Mouse (Mus musculus) ES-Bruce4 (cell line): ENCODE results near the gene Zbtb24. TPM values are rescaled to one million over a fixed set of nuclear protein-coding genes. Genes with fewer than 3 reads are reported as not detected.

Experiments used
- H3K27ac ChIP-seq: 2 replicates; pipeline ENCODE4 v1.5.1; 2012; ENCODE audit warnings: low read length, inconsistent platforms; ENCODE audit not compliant: insufficient read depth
- H3K27me3 ChIP-seq: 2 replicates; pipeline ENCODE4 v1.6.1; 2012; ENCODE audit warnings: mild to moderate bottlenecking, low read length, inconsistent platforms; ENCODE audit not compliant: control insufficient read depth, poor library complexity, insufficient read depth, severe bottlenecking
- H3K36me3 ChIP-seq: 2 replicates; pipeline ENCODE4 v1.6.1; 2012; ENCODE audit warnings: inconsistent platforms, mild to moderate bottlenecking, low read length, moderate library complexity; ENCODE audit not compliant: control insufficient read depth, poor library complexity, insufficient read depth, severe bottlenecking
- H3K4me1 ChIP-seq: one replicate; pipeline ENCODE4 v1.8.1; 2011; ENCODE audit warnings: low read length; ENCODE audit not compliant: control insufficient read depth, insufficient read depth
- H3K4me3 ChIP-seq: 2 replicates; pipeline ENCODE4 v1.5.1; 2011; ENCODE audit warnings: low read depth, mild to moderate bottlenecking, low read length
- H3K9ac ChIP-seq: 2 replicates; pipeline ENCODE4 v1.6.1; 2012; ENCODE audit warnings: low read depth, mild to moderate bottlenecking, inconsistent platforms; ENCODE audit not compliant: poor library complexity, severe bottlenecking
- H3K9me3 ChIP-seq: replicated peaks from 2 replicates; pipeline ENCODE4 v1.6.1; 2012; ENCODE audit warnings: mild to moderate bottlenecking, low read length, inconsistent platforms; ENCODE audit not compliant: control insufficient read depth, poor library complexity, insufficient read depth, severe bottlenecking
- CTCF ChIP-seq: IDR thresholded peaks from one replicate; pipeline ENCODE4 v1.8.1; 2011; ENCODE audit warnings: low read depth, low read length
- EP300 ChIP-seq: IDR thresholded peaks from 2 replicates; pipeline ENCODE4 v1.6.1; 2011; ENCODE audit warnings: low read depth, low read length; ENCODE audit not compliant: insufficient read depth
- POLR2A ChIP-seq: IDR thresholded peaks from one replicate; pipeline ENCODE4 v1.8.1; 2011; ENCODE audit warnings: low read length; ENCODE audit not compliant: insufficient read depth
- polyA plus RNA-seq: library from polyadenylated mRNA; stranded (reverse); fragments of >200 nt; gene quantifications from 2 replicates; pipeline ENCODE4 v1.2.4, GENCODE M21; 2011; ENCODE audit warnings: low read depth; ENCODE audit not compliant: missing spikeins, insufficient read depth, insufficient read length

Zbtb24 gene
- polyA plus RNA-seq, 1 experiment = 13.7 TPM

- 0 out of 2 replicates have a peak overlapping the region, but pooled peaks have one; percentile 12 for H3K27ac ChIP-seq
- H3K4me1 ChIP-seq = peaks cover 5% of the 10 kb centered on the region
- TF ChIP-seq EP300 (no peak), POLR2A (no peak), CTCF (no peak)
- H3K9ac ChIP-seq = peak overlapping the region; percentile 69
- H3K27me3 ChIP-seq = no peaks in the 10 kb centered on the region
- no peaks in the 10 kb centered on the region for H3K36me3 ChIP-seq
- peak overlapping the region; percentile 82 for H3K4me3 ChIP-seq
- no peaks in the 10 kb centered on the region for H3K9me3 ChIP-seq
Measured at GRCm38 (mm10) chr10:41477278-41478181, 27.3 kb downstream of the Zbtb24 start.

- Histone ChIP-seq H3K4me1 (peaks cover 2% of the 10 kb centered on the region), H3K36me3 (no peaks in the 10 kb centered on the region), H3K27me3 (no peaks in the 10 kb centered on the region), H3K4me3 (no peak overlapping the region), H3K9ac (no peak overlapping the region), H3K9me3 (no peaks in the 10 kb centered on the region), H3K27ac (no peak overlapping the region)
- TF ChIP-seq POLR2A (no peak), EP300 (no peak), CTCF (no peak)
Measured at GRCm38 (mm10) chr10:41479961-41480360, 29.8 kb downstream of the Zbtb24 start.

GRCm38 (mm10) chr10:41480938-41481880 is 31.0 kb downstream of the Zbtb24 start:
- H3K4me3 ChIP-seq = peak overlapping the region; percentile 41
- H3K27me3 ChIP-seq = no peaks in the 10 kb centered on the region
- H3K9me3 ChIP-seq = no peaks in the 10 kb centered on the region
- H3K4me1 ChIP-seq = peaks cover 2% of the 10 kb centered on the region
- no peak overlapping the region for H3K9ac ChIP-seq
- H3K36me3 ChIP-seq = no peaks in the 10 kb centered on the region
- no peak overlapping the region for H3K27ac ChIP-seq
- no peak for TF ChIP-seq CTCF
- TF ChIP-seq EP300 = no peak
- TF ChIP-seq POLR2A = no peak

- Histone ChIP-seq H3K4me1 (no peaks in the 10 kb centered on the region), H3K36me3 (no peaks in the 10 kb centered on the region), H3K9me3 (no peaks in the 10 kb centered on the region)
Measured at GRCm38 (mm10) chr10:41482446-41482845, 32.3 kb downstream of the Zbtb24 start.

GRCm38 (mm10) chr10:41485778-41486177 is 35.6 kb downstream of the Zbtb24 start:
- Histone ChIP-seq H3K4me1 (no peaks in the 10 kb centered on the region), H3K27me3 (no peaks in the 10 kb centered on the region), H3K27ac (no peak overlapping the region)

More at GRCm38 (mm10) chr10:41482446-41482845, 32.3 kb downstream of the Zbtb24 start:
- Histone ChIP-seq H3K27me3 (no peaks in the 10 kb centered on the region), H3K4me3 (no peak overlapping the region), H3K9ac (no peak overlapping the region), H3K27ac (no peak overlapping the region)
- TF ChIP-seq POLR2A (no peak), CTCF (no peak), EP300 (no peak)

More at GRCm38 (mm10) chr10:41485778-41486177, 35.6 kb downstream of the Zbtb24 start:
- no peaks in the 10 kb centered on the region for H3K36me3 ChIP-seq
- H3K9me3 ChIP-seq = no peaks in the 10 kb centered on the region
- H3K4me3 ChIP-seq = no peak overlapping the region
- TF ChIP-seq CTCF (no peak), POLR2A (no peak), EP300 (no peak)
- H3K9ac ChIP-seq = no peak overlapping the region
